Mouse (Mus musculus) CD4-positive helper T cell, adult 2 months (primary cell): Measurements from ENCODE around the gene Taf4.

ENCODE experiments used
- DNase-seq: peaks from one replicate; pipeline ENCODE4 v3.0.0-alpha.2; 2012; ENCODE audit warnings: low read depth, missing footprints, low spot score

Taf4 gene

GRCm38 (mm10) chr2:179976628-179977343, at the start of gene Taf4:
TSS of gene Taf4 (minus strand) at chr2:179976646.
- DNase-seq, result peak; percentile 90

GRCm38 (mm10) chr2:180025861-180026200, 49.4 kb upstream of the Taf4 start:
- DNase-seq, result no peak

GRCm38 (mm10) chr2:180025135-180025860, 48.9 kb upstream of the Taf4 start:
- peak; percentile 67 for DNase-seq

GRCm38 (mm10) chr2:180024401-180025098, 48.1 kb upstream of the Taf4 start, which contains the start of gene Lsm14b:
TSS of gene Lsm14b (plus strand) at chr2:180024987.
- DNase-seq, result peak; percentile 100

- no peak for DNase-seq
Observed at GRCm38 (mm10) chr2:180022751-180023150, 46.3 kb upstream of the Taf4 start.

GRCm38 (mm10) chr2:180020919-180021318, 44.5 kb upstream of the Taf4 start:
- DNase-seq, result no peak

GRCm38 (mm10) chr2:180020091-180020661, 43.7 kb upstream of the Taf4 start:
- no peak for DNase-seq

- DNase-seq, result no peak
Observed at GRCm38 (mm10) chr2:180018573-180018972, 42.1 kb upstream of the Taf4 start.

GRCm38 (mm10) chr2:180017632-180018031, 41.2 kb upstream of the Taf4 start:
- no peak for DNase-seq

- no peak for DNase-seq
Observed at GRCm38 (mm10) chr2:180013686-180014085, 37.2 kb upstream of the Taf4 start.

GRCm38 (mm10) chr2:180011370-180011769, 34.9 kb upstream of the Taf4 start:
- DNase-seq, result no peak

GRCm38 (mm10) chr2:180010686-180011085, 34.2 kb upstream of the Taf4 start:
- DNase-seq, result no peak

GRCm38 (mm10) chr2:180006352-180007017, 30.0 kb upstream of the Taf4 start:
- no peak for DNase-seq

GRCm38 (mm10) chr2:180005656-180006351, 29.4 kb upstream of the Taf4 start:
- DNase-seq, result no peak

- DNase-seq, result no peak
Observed at GRCm38 (mm10) chr2:180001635-180002034, 25.2 kb upstream of the Taf4 start.

- DNase-seq, result no peak
Observed at GRCm38 (mm10) chr2:179998431-179998830, 22.0 kb upstream of the Taf4 start.

GRCm38 (mm10) chr2:179993071-179993470, 16.6 kb upstream of the Taf4 start:
- DNase-seq, result no peak

- DNase-seq, result no peak
Observed at GRCm38 (mm10) chr2:179989098-179989497, 12.7 kb upstream of the Taf4 start.

- no peak for DNase-seq
Observed at GRCm38 (mm10) chr2:179986437-179987022, 10.1 kb upstream of the Taf4 start.

GRCm38 (mm10) chr2:179985695-179986094, 9.2 kb upstream of the Taf4 start:
- no peak for DNase-seq

- no peak for DNase-seq
Observed at GRCm38 (mm10) chr2:179984830-179985229, 8.4 kb upstream of the Taf4 start.
